Mouse (Mus musculus) liver (tissue): ENCODE data around the gene Smpd3.
"Not testable (repeated sequence)": the region's sequence is repeated elsewhere in the genome, so short reads cannot be mapped to it uniquely, and the experiment has no call there.

ENCODE experiments used
- DNase-seq: peaks from one replicate; pipeline ENCODE4 v3.0.0-alpha.2; 2020; ENCODE audit warnings: mixed read lengths

Gene Smpd3

GRCm38 (mm10) chr8:106321434-106321833, 16.4 kb downstream of the Smpd3 start:
- DNase-seq = no peak

- DNase-seq = no peak
Measured at GRCm38 (mm10) chr8:106320002-106320401, 17.8 kb downstream of the Smpd3 start.

- DNase-seq = no peak
Measured at GRCm38 (mm10) chr8:106317091-106317490, 20.7 kb downstream of the Smpd3 start.

- no peak for DNase-seq
Measured at GRCm38 (mm10) chr8:106316506-106316905, 21.3 kb downstream of the Smpd3 start.

GRCm38 (mm10) chr8:106315402-106316187, 22.2 kb downstream of the Smpd3 start:
- no peak for DNase-seq

GRCm38 (mm10) chr8:106313799-106314198, 24.0 kb downstream of the Smpd3 start:
- DNase-seq = no peak

GRCm38 (mm10) chr8:106313120-106313737, 24.6 kb downstream of the Smpd3 start:
- no peak for DNase-seq

- no peak for DNase-seq
Measured at GRCm38 (mm10) chr8:106311967-106312366, 25.8 kb downstream of the Smpd3 start.

GRCm38 (mm10) chr8:106310026-106310652, 27.6 kb downstream of the Smpd3 start:
- no peak for DNase-seq

GRCm38 (mm10) chr8:106308082-106308786, 29.6 kb downstream of the Smpd3 start:
- DNase-seq = peak; percentile 17

- no peak for DNase-seq
Measured at GRCm38 (mm10) chr8:106307586-106307985, 30.2 kb downstream of the Smpd3 start.

GRCm38 (mm10) chr8:106306711-106307248, 31.0 kb downstream of the Smpd3 start:
- DNase-seq = not testable (repeated sequence)

GRCm38 (mm10) chr8:106306076-106306475, 31.7 kb downstream of the Smpd3 start:
- DNase-seq = no peak

- no peak for DNase-seq
Measured at GRCm38 (mm10) chr8:106305301-106305700, 32.5 kb downstream of the Smpd3 start.

- no peak for DNase-seq
Measured at GRCm38 (mm10) chr8:106304321-106304720, 33.5 kb downstream of the Smpd3 start.

GRCm38 (mm10) chr8:106300739-106301715, 36.8 kb downstream of the Smpd3 start:
- no peak for DNase-seq

GRCm38 (mm10) chr8:106299686-106300085, 38.1 kb downstream of the Smpd3 start:
- DNase-seq = no peak

- DNase-seq = no peak
Measured at GRCm38 (mm10) chr8:106298846-106299245, 38.9 kb downstream of the Smpd3 start.

GRCm38 (mm10) chr8:106298261-106298660, 39.5 kb downstream of the Smpd3 start:
- no peak for DNase-seq

- DNase-seq = no peak
Measured at GRCm38 (mm10) chr8:106292484-106293396, 45.0 kb downstream of the Smpd3 start.

GRCm38 (mm10) chr8:106289464-106289863, 48.3 kb downstream of the Smpd3 start:
- no peak for DNase-seq
